In the genomic region with DNA sequence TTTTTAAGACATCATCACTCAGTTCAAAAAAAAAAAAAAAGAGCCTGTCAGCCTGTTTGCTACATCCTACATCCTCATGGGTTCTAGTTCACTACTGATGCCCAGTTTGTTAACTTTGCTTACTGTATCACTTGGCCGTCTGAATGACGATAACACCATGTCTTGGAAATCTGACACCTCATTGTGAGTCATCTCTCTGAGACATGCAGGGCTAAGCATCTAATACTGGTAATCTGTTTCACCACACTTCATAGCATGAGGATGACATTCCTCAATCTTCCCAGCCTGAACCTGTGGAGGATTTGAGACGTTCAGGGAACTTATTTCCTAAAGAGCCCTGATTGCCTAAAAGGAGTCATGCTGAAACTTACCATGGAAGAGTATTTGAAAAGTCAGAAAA, we compare ENCODE assay signal across 39 mouse cellular contexts. TPM values are rescaled to one million over a fixed set of nuclear protein-coding genes. Genes with fewer than 3 reads are reported as not detected.
"Had no signal": no experiment of that assay in that cellular context is flagged by ENCODE, and none has a peak within 500 bp of the region (broad histone marks: within the 10 kb centered on the region; RNA-seq: fewer than 3 reads in every experiment).

No protein-coding gene starts in this region.

- H3K4me3 ChIP-seq: heart, adult 2 months; heart, embryonic 13.5 days; heart, embryonic 15.5 days; hindbrain, embryonic 10.5 days; hindbrain, embryonic 12.5 days; intestine, embryonic 15.5 days; layer of hippocampus, adult 2 months; left cerebral cortex, adult 2 months; limb, embryonic 10.5 days; limb, embryonic 12.5 days; liver, embryonic 12.5 days had no signal

- H3K9me3 ChIP-seq: heart, embryonic 13.5 days; heart, embryonic 15.5 days; hindbrain, embryonic 10.5 days; hindbrain, embryonic 12.5 days; intestine, embryonic 15.5 days; limb, embryonic 10.5 days; limb, embryonic 12.5 days; liver, embryonic 12.5 days had no signal

- H3K4me2 ChIP-seq: heart, embryonic 11.5 days; heart, embryonic 13.5 days; heart, embryonic 15.5 days; hindbrain, embryonic 12.5 days; hindbrain, embryonic 14.5 days; intestine, embryonic 15.5 days; limb, embryonic 12.5 days; liver, embryonic 12.5 days had no signal

- H3K9ac ChIP-seq: heart, embryonic 13.5 days; heart, embryonic 15.5 days; hindbrain, embryonic 12.5 days; hindbrain, embryonic 14.5 days; intestine, embryonic 15.5 days; limb, embryonic 12.5 days; liver, embryonic 12.5 days; liver, embryonic 14.5 days had no signal

- DNase-seq: gastrocnemius, postnatal 14 days; gastrocnemius, postnatal 36 days; heart, adult 11 months; heart, adult 2 months; heart, postnatal 4 days; kidney, adult 18-20 months; kidney, adult 8-10 months; kidney, postnatal 10 days; kidney, postnatal 25 days; kidney, postnatal 4 days had no signal

- ATAC-seq: hindbrain, embryonic 16.5 days; inflammation-experienced regulatory T-cells, adult 6 months; intestine, embryonic 15.5 days; intestine, postnatal 0 days; liver, embryonic 12.5 days had no signal

- H3K27ac ChIP-seq: heart, adult 2 months; heart, embryonic 13.5 days; heart, embryonic 15.5 days; hindbrain, embryonic 10.5 days; hindbrain, embryonic 12.5 days; hindbrain, embryonic 14.5 days; intestine, embryonic 15.5 days; layer of hippocampus, adult 2 months; left cerebral cortex, adult 2 months; limb, embryonic 10.5 days; limb, embryonic 12.5 days; liver, embryonic 12.5 days; liver, embryonic 14.5 days had no signal

- H3K27me3 ChIP-seq: heart, embryonic 13.5 days; heart, embryonic 15.5 days; hindbrain, embryonic 12.5 days; intestine, embryonic 15.5 days; limb, embryonic 12.5 days; liver, embryonic 12.5 days had no signal

- H3K36me3 ChIP-seq: heart, embryonic 13.5 days; heart, embryonic 15.5 days; hindbrain, embryonic 10.5 days; hindbrain, embryonic 12.5 days; intestine, embryonic 15.5 days; limb, embryonic 10.5 days; limb, embryonic 12.5 days; liver, embryonic 12.5 days had no signal

- H3K4me1 ChIP-seq: heart, embryonic 13.5 days; heart, embryonic 15.5 days; hindbrain, embryonic 10.5 days; hindbrain, embryonic 12.5 days; intestine, embryonic 15.5 days; limb, embryonic 10.5 days; limb, embryonic 12.5 days; liver, embryonic 12.5 days had no signal

RNA-seq across cellular contexts. Expression of a gene that starts 22.2 kb away (rescaled TPM):
- total RNA-seq: gastrocnemius, adult 18-20 months; gastrocnemius, adult 8-10 months; gastrocnemius, postnatal 14 days; gastrocnemius, postnatal 36 days; heart, adult 2 months; heart, postnatal 25 days; heart, postnatal 4 days; layer of hippocampus, adult 2 months; layer of hippocampus, postnatal 10 days; layer of hippocampus, postnatal 25 days; left cerebral cortex, adult 2 months; left cerebral cortex, postnatal 14 days; left cerebral cortex, postnatal 36 days; liver, adult 2 months had no signal
- polyA plus RNA-seq: gonadal fat pad, adult 2 months; heart, adult 2 months; heart, embryonic 11.5 days; heart, embryonic 13.5 days; heart, embryonic 15.5 days; heart, postnatal 0 days; hindbrain, embryonic 10.5 days; hindbrain, embryonic 12.5 days; hindbrain, embryonic 16.5 days; inflammation-experienced regulatory T-cells, adult 6 months; intestine, embryonic 15.5 days; intestine, postnatal 0 days; kidney, embryonic 14.5 days; kidney, embryonic 16.5 days; limb, embryonic 10.5 days; limb, embryonic 12.5 days; limb, embryonic 14.5 days; liver, adult 2 months; liver, embryonic 12.5 days; liver, embryonic 14.5 days had no signal
